Mouse (Mus musculus): ENCODE measurements around the gene Rassf2. TPM values are rescaled to one million over a fixed set of nuclear protein-coding genes. Genes with fewer than 3 reads are reported as not detected.

Gene Rassf2
- polyA plus RNA-seq, 1 experiment = 111 TPM

- Histone ChIP-seq H3K4me3 (ENCODE audit: control insufficient read depth, insufficient read depth, low read length) (no peak overlapping the region), H3K4me1 (replicated peaks; ENCODE audit: control insufficient read depth, insufficient read depth, low read length) (no peaks in the 10 kb centered on the region), H3K27ac (ENCODE audit: control insufficient read depth, insufficient read depth, low read length) (no peak overlapping the region), H3K36me3 (ENCODE audit: control insufficient read depth, insufficient read depth, low read length) (no peaks in the 10 kb centered on the region), H3K27me3 (ENCODE audit: control insufficient read depth, insufficient read depth, low read length) (no peaks in the 10 kb centered on the region)
- DNase-seq = peak; percentile 68
- TF ChIP-seq CTCF (IDR thresholded peaks at IDR 0.05; ENCODE audit: borderline replicate concordance, control insufficient read depth, extremely low read depth, insufficient read depth, low read length, poor library complexity) = no peak
- TF ChIP-seq POLR2A (IDR thresholded peaks at IDR 0.05; ENCODE audit: control insufficient read depth, extremely low read depth, insufficient read depth, low read length, poor library complexity) = no peak
- 12% methylated on average over 6 of the region's 6 CpGs for WGBS
These were observed 47.4 kb downstream of the Rassf2 start for GRCm38 (mm10) chr2:131982546-131983196.

- Histone ChIP-seq H3K27me3 (ENCODE audit: control insufficient read depth, insufficient read depth, low read length) (no peaks in the 10 kb centered on the region), H3K36me3 (ENCODE audit: control insufficient read depth, insufficient read depth, low read length) (no peaks in the 10 kb centered on the region), H3K27ac (ENCODE audit: control insufficient read depth, insufficient read depth, low read length) (no peak overlapping the region), H3K4me3 (ENCODE audit: control insufficient read depth, insufficient read depth, low read length) (no peak overlapping the region), H3K4me1 (replicated peaks; ENCODE audit: control insufficient read depth, insufficient read depth, low read length) (no peaks in the 10 kb centered on the region)
- no peak for DNase-seq
- WGBS = 45% methylated on average over 9 of the region's 9 CpGs
- TF ChIP-seq CTCF (IDR thresholded peaks at IDR 0.05; ENCODE audit: borderline replicate concordance, control insufficient read depth, extremely low read depth, insufficient read depth, low read length, poor library complexity) (no peak), POLR2A (IDR thresholded peaks at IDR 0.05; ENCODE audit: control insufficient read depth, extremely low read depth, insufficient read depth, low read length, poor library complexity) (no peak)
These were observed 49.2 kb downstream of the Rassf2 start for GRCm38 (mm10) chr2:131980866-131981265.

DNA sequence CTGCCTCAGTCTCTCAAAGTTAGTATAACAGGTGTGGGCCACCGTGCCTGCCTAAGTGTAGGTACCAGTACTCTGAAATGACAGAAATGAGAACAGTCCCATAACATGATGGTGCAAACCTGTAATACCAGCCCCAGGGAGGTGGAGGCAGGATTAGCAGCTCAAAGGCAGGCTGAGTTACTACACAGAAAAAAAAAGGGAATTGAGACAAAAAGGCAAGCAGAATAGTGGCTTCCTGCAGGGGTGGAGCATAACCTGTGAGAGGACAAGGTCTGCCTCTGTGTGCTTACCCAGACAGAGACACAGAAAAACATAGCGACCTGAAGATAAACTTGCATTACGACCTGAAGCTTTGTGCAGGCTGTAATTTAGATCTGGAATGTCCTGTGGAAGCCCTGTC lies 53.4 kb downstream of the Rassf2 start:
- WGBS = 55% methylated on average over 3 of the region's 3 CpGs
- no peak overlapping the region for H3K4me3 ChIP-seq (ENCODE audit: control insufficient read depth, insufficient read depth, low read length)
- H3K4me1 ChIP-seq (replicated peaks; ENCODE audit: control insufficient read depth, insufficient read depth, low read length) = 0 out of 2 replicates have a peak, but pooled peaks cover under 1% of the 10 kb centered on the region
- no peak for DNase-seq
- TF ChIP-seq POLR2A (IDR thresholded peaks at IDR 0.05; ENCODE audit: control insufficient read depth, extremely low read depth, insufficient read depth, low read length, poor library complexity) (no peak), CTCF (IDR thresholded peaks at IDR 0.05; ENCODE audit: borderline replicate concordance, control insufficient read depth, extremely low read depth, insufficient read depth, low read length, poor library complexity) (no peak)
- no peaks in the 10 kb centered on the region for H3K36me3 ChIP-seq (ENCODE audit: control insufficient read depth, insufficient read depth, low read length)
- H3K27me3 ChIP-seq (ENCODE audit: control insufficient read depth, insufficient read depth, low read length) = no peaks in the 10 kb centered on the region
- H3K27ac ChIP-seq (ENCODE audit: control insufficient read depth, insufficient read depth, low read length) = no peak overlapping the region

GRCm38 (mm10) chr2:131971098-131971497 lies 59.0 kb downstream of the Rassf2 start:
- WGBS = 78% methylated on average over 4 of the region's 4 CpGs
- no peak for DNase-seq
- H3K27me3 ChIP-seq (ENCODE audit: control insufficient read depth, insufficient read depth, low read length) = no peaks in the 10 kb centered on the region
- H3K4me3 ChIP-seq (ENCODE audit: control insufficient read depth, insufficient read depth, low read length) = no peak overlapping the region
- H3K27ac ChIP-seq (ENCODE audit: control insufficient read depth, insufficient read depth, low read length) = no peak overlapping the region
- TF ChIP-seq CTCF (IDR thresholded peaks at IDR 0.05; ENCODE audit: borderline replicate concordance, control insufficient read depth, extremely low read depth, insufficient read depth, low read length, poor library complexity) (no peak), POLR2A (IDR thresholded peaks at IDR 0.05; ENCODE audit: control insufficient read depth, extremely low read depth, insufficient read depth, low read length, poor library complexity) (no peak)
- peaks cover 6% of the 10 kb centered on the region for H3K4me1 ChIP-seq (replicated peaks; ENCODE audit: control insufficient read depth, insufficient read depth, low read length)
- H3K36me3 ChIP-seq (ENCODE audit: control insufficient read depth, insufficient read depth, low read length) = no peaks in the 10 kb centered on the region

DNA sequence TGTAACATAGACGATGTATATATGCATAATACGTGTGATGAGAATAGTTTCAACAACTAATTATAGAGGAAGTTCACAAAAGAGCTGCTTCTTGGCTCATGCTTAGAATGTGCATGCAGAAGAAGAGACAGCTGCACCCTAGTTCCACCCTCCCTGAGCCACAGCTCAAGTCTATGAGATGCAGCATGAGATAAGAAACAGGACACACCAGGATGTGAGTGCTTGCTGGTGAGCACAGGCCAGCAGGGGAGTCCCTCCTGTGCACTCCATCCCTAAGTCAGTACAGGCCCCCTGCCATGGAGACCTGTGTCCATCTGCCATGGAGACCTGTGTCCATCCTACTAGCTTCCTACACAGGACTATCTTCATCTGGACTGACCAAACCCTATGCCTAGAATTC lies 59.5 kb downstream of the Rassf2 start:
- H3K36me3 ChIP-seq (ENCODE audit: control insufficient read depth, insufficient read depth, low read length) = no peaks in the 10 kb centered on the region
- H3K4me1 ChIP-seq (replicated peaks; ENCODE audit: control insufficient read depth, insufficient read depth, low read length) = peaks cover 6% of the 10 kb centered on the region
- H3K4me3 ChIP-seq (ENCODE audit: control insufficient read depth, insufficient read depth, low read length) = no peak overlapping the region
- H3K27me3 ChIP-seq (ENCODE audit: control insufficient read depth, insufficient read depth, low read length) = no peaks in the 10 kb centered on the region
- no peak overlapping the region for H3K27ac ChIP-seq (ENCODE audit: control insufficient read depth, insufficient read depth, low read length)
- TF ChIP-seq CTCF (IDR thresholded peaks at IDR 0.05; ENCODE audit: borderline replicate concordance, control insufficient read depth, extremely low read depth, insufficient read depth, low read length, poor library complexity) = no peak
- DNase-seq = no peak
- WGBS = 46% methylated on average over 2 of the region's 2 CpGs

- Histone ChIP-seq H3K4me3 (ENCODE audit: control insufficient read depth, insufficient read depth, low read length) (no peak overlapping the region), H3K27me3 (ENCODE audit: control insufficient read depth, insufficient read depth, low read length) (no peaks in the 10 kb centered on the region), H3K36me3 (ENCODE audit: control insufficient read depth, insufficient read depth, low read length) (no peaks in the 10 kb centered on the region), H3K27ac (ENCODE audit: control insufficient read depth, insufficient read depth, low read length) (no peak overlapping the region), H3K4me1 (replicated peaks; ENCODE audit: control insufficient read depth, insufficient read depth, low read length) (no peaks in the 10 kb centered on the region)
- no peak for DNase-seq
- no peak for TF ChIP-seq POLR2A (IDR thresholded peaks at IDR 0.05; ENCODE audit: control insufficient read depth, extremely low read depth, insufficient read depth, low read length, poor library complexity)
- no peak for TF ChIP-seq CTCF (IDR thresholded peaks at IDR 0.05; ENCODE audit: borderline replicate concordance, control insufficient read depth, extremely low read depth, insufficient read depth, low read length, poor library complexity)
- WGBS = 92% methylated on average over 2 of the region's 2 CpGs
These were observed 68.4 kb downstream of the Rassf2 start for GRCm38 (mm10) chr2:131961671-131962070.

DNA sequence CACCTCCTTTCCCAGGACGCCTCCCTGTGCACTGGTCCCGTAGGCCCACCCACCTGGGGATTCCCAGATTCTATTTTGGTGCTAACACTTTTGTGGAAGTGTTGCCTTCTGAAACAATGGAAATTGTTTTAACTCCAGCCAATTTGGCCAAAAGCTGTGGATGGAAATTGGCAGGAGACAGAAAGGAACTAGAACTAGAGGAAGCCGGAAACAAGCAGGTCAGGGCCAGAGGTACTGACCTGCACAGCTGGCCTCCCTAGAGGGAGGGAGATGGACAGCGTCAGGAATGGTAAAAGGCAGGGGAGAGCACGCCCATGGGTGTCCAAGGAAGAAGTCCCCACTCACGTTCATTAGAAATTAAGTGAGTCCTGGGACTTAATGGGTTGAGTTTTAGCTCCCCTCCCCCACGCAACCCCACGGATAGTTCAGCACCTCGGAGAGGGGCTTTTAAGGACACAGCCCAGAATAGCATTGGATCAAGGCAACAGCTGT lies 72.3 kb downstream of the Rassf2 start:
- no peak for DNase-seq
- H3K27me3 ChIP-seq (ENCODE audit: control insufficient read depth, insufficient read depth, low read length) = peaks cover 3% of the 10 kb centered on the region; the same call in 1 of the 2 replicates
- WGBS = 74% methylated on average over 9 of the region's 9 CpGs

More for the DNA sequence above, 72.3 kb downstream of the Rassf2 start:
- Histone ChIP-seq H3K36me3 (ENCODE audit: control insufficient read depth, insufficient read depth, low read length) (no peaks in the 10 kb centered on the region), H3K4me3 (ENCODE audit: control insufficient read depth, insufficient read depth, low read length) (no peak overlapping the region), H3K4me1 (replicated peaks; ENCODE audit: control insufficient read depth, insufficient read depth, low read length) (no peaks in the 10 kb centered on the region), H3K27ac (ENCODE audit: control insufficient read depth, insufficient read depth, low read length) (no peak overlapping the region)
- no peak for TF ChIP-seq CTCF (IDR thresholded peaks at IDR 0.05; ENCODE audit: borderline replicate concordance, control insufficient read depth, extremely low read depth, insufficient read depth, low read length, poor library complexity)
- no peak for TF ChIP-seq POLR2A (IDR thresholded peaks at IDR 0.05; ENCODE audit: control insufficient read depth, extremely low read depth, insufficient read depth, low read length, poor library complexity)
